Mouse (Mus musculus): ENCODE measurements around the gene Zg16. TPM values are rescaled to one million over a fixed set of nuclear protein-coding genes. Genes with fewer than 3 reads are reported as not detected.

The Zg16 gene
- polyA plus RNA-seq, 1 experiment from 2014 or later: not detected

Small RNA genes within 50 kb of the gene (microRNA-seq; reads per million reads assigned to microRNA genes)
- gene Gm44343 (ENCODE audit: borderline number of aligned reads): not detected

Other genes starting within 250 kb of the Zg16 start
- 1.7 and 2.0 TPM in 2 replicates for gene Doc2a, start 239.9 kb downstream of the Zg16 start, polyA plus RNA-seq (2014; fragmentation: Nextera tagmentation; extraction: Ambion mirVana)
- 13.2 and 14.8 TPM in 2 replicates for gene Hirip3, start 225.4 kb downstream of the Zg16 start, polyA plus RNA-seq (2014; fragmentation: Nextera tagmentation; extraction: Ambion mirVana)
- gene Ino80e, start 225.0 kb downstream of the Zg16 start, polyA plus RNA-seq (2014; fragmentation: Nextera tagmentation; extraction: Ambion mirVana): 75.0 and 86.1 TPM in 2 replicates
- 29.1 and 31.9 TPM in 2 replicates for gene Taok2, start 202.6 kb downstream of the Zg16 start, polyA plus RNA-seq (2014; fragmentation: Nextera tagmentation; extraction: Ambion mirVana)
- 30.2 and 33.2 TPM in 2 replicates for gene Tmem219, start 164.4 kb downstream of the Zg16 start, polyA plus RNA-seq (2014; fragmentation: Nextera tagmentation; extraction: Ambion mirVana)
- 13.7 and 16.8 TPM in 2 replicates for gene Kctd13, start 158.4 kb downstream of the Zg16 start, polyA plus RNA-seq (2014; fragmentation: Nextera tagmentation; extraction: Ambion mirVana)
- gene Asphd1, start 137.7 kb downstream of the Zg16 start, polyA plus RNA-seq (2014; fragmentation: Nextera tagmentation; extraction: Ambion mirVana): 0.29 and 0.61 TPM in 2 replicates
- gene Sez6l2, start 136.8 kb downstream of the Zg16 start, polyA plus RNA-seq (2014; fragmentation: Nextera tagmentation; extraction: Ambion mirVana): 1.6 and 2.1 TPM in 2 replicates
- gene Cdipt, start 111.4 kb downstream of the Zg16 start, polyA plus RNA-seq (2014; fragmentation: Nextera tagmentation; extraction: Ambion mirVana): 88.0 and 98.2 TPM in 2 replicates
- gene Cdiptos, start 111.2 kb downstream of the Zg16 start, polyA plus RNA-seq (2014; fragmentation: Nextera tagmentation; extraction: Ambion mirVana): 1.3 and 1.8 TPM in 2 replicates
- 9.5 and 9.9 TPM in 2 replicates for gene Mvp, start 72.7 kb downstream of the Zg16 start, polyA plus RNA-seq (2014; fragmentation: Nextera tagmentation; extraction: Ambion mirVana)
- gene Pagr1b, start 70.8 kb downstream of the Zg16 start, polyA plus RNA-seq (2014; fragmentation: Nextera tagmentation; extraction: Ambion mirVana): 0.39 TPM in 1 of 2 replicates, not detected in the other
- 12.8 and 30.5 TPM in 2 replicates for gene Pagr1a, start 70.0 kb downstream of the Zg16 start, polyA plus RNA-seq (2014; fragmentation: Nextera tagmentation; extraction: Ambion mirVana)
- gene Gm42742, start 66.2 kb downstream of the Zg16 start, polyA plus RNA-seq (2014; fragmentation: Nextera tagmentation; extraction: Ambion mirVana): 53.5 and 66.6 TPM in 2 replicates
- 19.5 and 21.6 TPM in 2 replicates for gene Prrt2, start 66.1 kb downstream of the Zg16 start, polyA plus RNA-seq (2014; fragmentation: Nextera tagmentation; extraction: Ambion mirVana)
- 57.3 TPM in 2 replicates for gene Maz, start 60.3 kb downstream of the Zg16 start, polyA plus RNA-seq (2014; fragmentation: Nextera tagmentation; extraction: Ambion mirVana)
- 74.9 and 96.4 TPM in 2 replicates for gene Kif22, start 44.9 kb downstream of the Zg16 start, polyA plus RNA-seq (2014; fragmentation: Nextera tagmentation; extraction: Ambion mirVana)
- 3.8 and 4.5 TPM in 2 replicates for gene AI467606, start 4.0 kb upstream of the Zg16 start, polyA plus RNA-seq (2014; fragmentation: Nextera tagmentation; extraction: Ambion mirVana)
- 4.8 and 6.8 TPM in 2 replicates for gene Qprt, start 34.9 kb upstream of the Zg16 start, polyA plus RNA-seq (2014; fragmentation: Nextera tagmentation; extraction: Ambion mirVana)
- gene Spn, start 50.5 kb upstream of the Zg16 start, polyA plus RNA-seq (2014; fragmentation: Nextera tagmentation; extraction: Ambion mirVana): 0.32 and 0.34 TPM in 2 replicates
- 45.4 and 55.1 TPM in 2 replicates for gene Cd2bp2, start 108.7 kb upstream of the Zg16 start, polyA plus RNA-seq (2014; fragmentation: Nextera tagmentation; extraction: Ambion mirVana)
- gene Tbc1d10b, start 121.1 kb upstream of the Zg16 start, polyA plus RNA-seq (2014; fragmentation: Nextera tagmentation; extraction: Ambion mirVana): 25.0 and 27.1 TPM in 2 replicates
- 1,018 and 1,489 TPM in 2 replicates for gene Mylpf, start 121.6 kb upstream of the Zg16 start, polyA plus RNA-seq (2014; fragmentation: Nextera tagmentation; extraction: Ambion mirVana)
- 14.0 and 17.2 TPM in 2 replicates for gene Zfp553, start 145.7 kb upstream of the Zg16 start, polyA plus RNA-seq (2014; fragmentation: Nextera tagmentation; extraction: Ambion mirVana)
- 12.5 and 15.9 TPM in 2 replicates for gene Sept1, start 145.8 kb upstream of the Zg16 start, polyA plus RNA-seq (2014; fragmentation: Nextera tagmentation; extraction: Ambion mirVana)
- 53.4 and 54.0 TPM in 2 replicates for gene Zfp771, start 156.9 kb upstream of the Zg16 start, polyA plus RNA-seq (2014; fragmentation: Nextera tagmentation; extraction: Ambion mirVana)
- 154 and 157 TPM in 2 replicates for gene Dctpp1, start 173.4 kb upstream of the Zg16 start, polyA plus RNA-seq (2014; fragmentation: Nextera tagmentation; extraction: Ambion mirVana)
- 59.6 and 62.2 TPM in 2 replicates for gene Sephs2, start 186.7 kb upstream of the Zg16 start, polyA plus RNA-seq (2014; fragmentation: Nextera tagmentation; extraction: Ambion mirVana)
- gene Itgal, start 208.9 kb upstream of the Zg16 start, polyA plus RNA-seq (2014; fragmentation: Nextera tagmentation; extraction: Ambion mirVana): 1.2 and 1.7 TPM in 2 replicates